Mouse (Mus musculus) frontal cortex, adult (tissue): ENCODE data around the gene Kiss1r.

Source experiments
- ATAC-seq: cut with Nextera tagmentation; 2 replicates; pipeline ENCODE4 v1.9.2; 2017; ENCODE audit warnings: mild to moderate bottlenecking, moderate library complexity, mixed read lengths; ENCODE audit not compliant: low TSS enrichment

Kiss1r gene

GRCm38 (mm10) chr10:79924998-79925784 lies 8.4 kb downstream of the Kiss1r start:
- no peak for ATAC-seq

- no peak for ATAC-seq
Measured at GRCm38 (mm10) chr10:79925785-79926490, 9.2 kb downstream of the Kiss1r start.

- ATAC-seq = peak; percentile 68
Measured at GRCm38 (mm10) chr10:79926491-79927323, 9.9 kb downstream of the Kiss1r start, which contains the start of gene Arid3a. Gene Arid3a, plus strand, starts transcription at chr10:79927043.

- peak; percentile 20; the same call in 1 of the 2 replicates for ATAC-seq
Measured at GRCm38 (mm10) chr10:79927324-79928029, 10.7 kb downstream of the Kiss1r start.

GRCm38 (mm10) chr10:79928030-79928694 lies 11.4 kb downstream of the Kiss1r start:
- ATAC-seq = no peak

GRCm38 (mm10) chr10:79928907-79929701 lies 12.3 kb downstream of the Kiss1r start:
- ATAC-seq = no peak

- ATAC-seq = no peak
Measured at GRCm38 (mm10) chr10:79929967-79930825, 13.4 kb downstream of the Kiss1r start.

GRCm38 (mm10) chr10:79930826-79931186 lies 14.0 kb downstream of the Kiss1r start:
- no peak for ATAC-seq

- ATAC-seq = no peak
Measured at GRCm38 (mm10) chr10:79931797-79932196, 15.0 kb downstream of the Kiss1r start.

GRCm38 (mm10) chr10:79932736-79933135 lies 16.0 kb downstream of the Kiss1r start:
- peak; percentile 22; the same call in 1 of the 2 replicates for ATAC-seq

- no peak for ATAC-seq
Measured at GRCm38 (mm10) chr10:79933145-79933679, 16.4 kb downstream of the Kiss1r start.

- ATAC-seq = no peak
Measured at GRCm38 (mm10) chr10:79933861-79934260, 17.1 kb downstream of the Kiss1r start.

GRCm38 (mm10) chr10:79934272-79934721 lies 17.5 kb downstream of the Kiss1r start:
- ATAC-seq = peak; percentile 60

GRCm38 (mm10) chr10:79934794-79935569 lies 18.2 kb downstream of the Kiss1r start:
- no peak for ATAC-seq

- ATAC-seq = no peak
Measured at GRCm38 (mm10) chr10:79936284-79936910, 19.6 kb downstream of the Kiss1r start.

GRCm38 (mm10) chr10:79936911-79937441 lies 20.2 kb downstream of the Kiss1r start:
- no peak for ATAC-seq
